Mouse (Mus musculus): ENCODE measurements around the gene Gm3952. TPM values are rescaled to one million over a fixed set of nuclear protein-coding genes. Genes with fewer than 3 reads are reported as not detected.

The Gm3952 gene
- not detected in 2 replicates for total RNA-seq (2012; rRNA removed)

DNA sequence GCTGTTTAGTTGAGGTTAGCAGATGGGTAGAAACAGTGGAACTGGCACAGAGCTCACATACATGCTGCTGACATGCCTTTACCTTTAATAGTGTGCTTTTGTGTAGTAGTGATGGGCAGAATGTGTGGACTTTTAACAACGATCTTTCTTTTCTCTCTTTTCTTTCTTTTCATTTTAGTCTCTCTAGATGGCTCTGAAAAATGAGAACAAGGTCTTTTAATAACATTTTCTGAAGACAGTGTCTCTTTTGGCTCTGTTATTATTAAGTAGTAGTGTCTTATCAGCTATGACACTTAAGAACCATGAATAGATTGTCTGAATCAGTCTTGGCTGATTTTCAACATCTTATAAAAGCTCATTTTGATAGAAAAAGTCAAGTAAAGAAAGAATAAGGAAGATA, at the start of gene Gm3952:
Gm3952 (minus strand) TSS at position 101 of the 400 bp plus-strand sequence.
- H3K27ac ChIP-seq (ENCODE audit: insufficient read depth, low read depth, low read length, poor library complexity, severe bottlenecking) = no peak within 1 kb of the TSS
- H3K4me1 ChIP-seq (ENCODE audit: control insufficient read depth in 2 of 2, insufficient read depth in 2 of 2, low read length in 2 of 2, poor library complexity in 1 of 2) = no peaks in the 10 kb centered on the region
- no peaks in the 10 kb centered on the region for H3K9me3 ChIP-seq (ENCODE audit: control insufficient read depth, insufficient read depth, low read depth, low read length)
- H3K4me3 ChIP-seq (ENCODE audit: insufficient read depth in 1 of 2, low read depth in 1 of 2, low read length in 2 of 2, poor library complexity in 1 of 2, severe bottlenecking in 1 of 2) = no peak within 1 kb of the TSS
- TF ChIP-seq ZNF384 (IDR thresholded peaks at IDR 0.05; ENCODE audit: low read depth, low read length) (no peak), ZC3H11A (IDR thresholded peaks at IDR 0.05; ENCODE audit: borderline replicate concordance, low read depth, low read length) (no peak), HCFC1 (IDR thresholded peaks at IDR 0.05; ENCODE audit: borderline replicate concordance, insufficient read depth, low read length) (no peak), CHD2 (IDR thresholded peaks at IDR 0.05; ENCODE audit: low read depth, low read length) (no peak), MAFK (IDR thresholded peaks at IDR 0.05; ENCODE audit: insufficient read depth, low read depth, low read length) (no peak)
- DNase-seq (ENCODE audit: low read depth, low spot score) = no peak
- no peak within 1 kb of the TSS for H3K9ac ChIP-seq (ENCODE audit: insufficient read depth, low read depth, low read length, poor library complexity, severe bottlenecking)
- no peaks in the 10 kb centered on the region for H3K36me3 ChIP-seq (ENCODE audit: control insufficient read depth, insufficient read depth, low read length, poor library complexity, severe bottlenecking)
- in situ Hi-C loops (cut with MboI; ENCODE audit: low sequenced_read_pairs in 2 of 2, unreplicated experiment in 2 of 2) = no loop called here

DNA sequence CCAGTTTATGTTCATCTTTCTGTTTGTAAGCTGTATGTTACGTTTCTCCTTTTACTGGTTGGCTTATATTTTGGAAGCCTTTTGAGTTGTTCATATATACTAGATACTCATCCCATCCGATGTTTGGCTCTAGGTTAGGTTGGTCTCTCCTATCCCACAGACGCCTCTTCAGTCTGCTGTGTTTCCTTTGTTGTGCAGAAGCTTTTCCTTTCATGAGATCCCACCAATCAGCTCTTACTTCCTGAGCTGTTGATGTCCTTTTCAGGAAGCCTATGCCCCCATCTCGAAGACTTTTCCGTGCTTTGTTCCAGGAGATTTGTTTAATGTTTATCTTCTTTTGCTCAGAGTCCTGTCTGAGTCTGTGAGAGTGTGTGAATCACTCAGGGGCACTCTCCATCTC, 45.3 kb upstream of the Gm3952 start:
- in situ Hi-C loops (cut with MboI; ENCODE audit: low sequenced_read_pairs in 2 of 2, unreplicated experiment in 2 of 2) = no loop called here
- Histone ChIP-seq H3K4me3 (ENCODE audit: insufficient read depth in 1 of 2, low read depth in 1 of 2, low read length in 2 of 2, poor library complexity in 1 of 2, severe bottlenecking in 1 of 2) (no peak overlapping the region), H3K36me3 (ENCODE audit: control insufficient read depth, insufficient read depth, low read length, poor library complexity, severe bottlenecking) (no peaks in the 10 kb centered on the region), H3K27ac (ENCODE audit: insufficient read depth, low read depth, low read length, poor library complexity, severe bottlenecking) (no peak overlapping the region), H3K4me1 (ENCODE audit: control insufficient read depth in 2 of 2, insufficient read depth in 2 of 2, low read length in 2 of 2, poor library complexity in 1 of 2) (no peaks in the 10 kb centered on the region), H3K9ac (ENCODE audit: insufficient read depth, low read depth, low read length, poor library complexity, severe bottlenecking) (no peak overlapping the region), H3K9me3 (ENCODE audit: control insufficient read depth, insufficient read depth, low read depth, low read length) (no peaks in the 10 kb centered on the region)
- DNase-seq (ENCODE audit: low read depth, low spot score) = no peak
- TF ChIP-seq CHD2 (IDR thresholded peaks at IDR 0.05; ENCODE audit: low read depth, low read length) (no peak), HCFC1 (IDR thresholded peaks at IDR 0.05; ENCODE audit: borderline replicate concordance, insufficient read depth, low read length) (no peak)

GRCm38 (mm10) chr8:128812521-128812920, 14.0 kb upstream of the Gm3952 start:
- Histone ChIP-seq H3K36me3 (ENCODE audit: control insufficient read depth, insufficient read depth, low read length, poor library complexity, severe bottlenecking) (no peaks in the 10 kb centered on the region), H3K4me1 (ENCODE audit: control insufficient read depth in 2 of 2, insufficient read depth in 2 of 2, low read length in 2 of 2, poor library complexity in 1 of 2) (no peaks in the 10 kb centered on the region), H3K9me3 (ENCODE audit: control insufficient read depth, insufficient read depth, low read depth, low read length) (no peaks in the 10 kb centered on the region), H3K27ac (ENCODE audit: insufficient read depth, low read depth, low read length, poor library complexity, severe bottlenecking) (no peak overlapping the region), H3K9ac (ENCODE audit: insufficient read depth, low read depth, low read length, poor library complexity, severe bottlenecking) (no peak overlapping the region), H3K4me3 (ENCODE audit: insufficient read depth in 1 of 2, low read depth in 1 of 2, low read length in 2 of 2, poor library complexity in 1 of 2, severe bottlenecking in 1 of 2) (no peak overlapping the region)
- in situ Hi-C loops (cut with MboI; ENCODE audit: low sequenced_read_pairs in 2 of 2, unreplicated experiment in 2 of 2) = no loop called here
- TF ChIP-seq CHD2 (IDR thresholded peaks at IDR 0.05; ENCODE audit: low read depth, low read length) = no peak
- TF ChIP-seq HCFC1 (IDR thresholded peaks at IDR 0.05; ENCODE audit: borderline replicate concordance, insufficient read depth, low read length) = no peak
- TF ChIP-seq MAFK (IDR thresholded peaks at IDR 0.05; ENCODE audit: insufficient read depth, low read depth, low read length) = no peak
- no peak for TF ChIP-seq ZNF384 (IDR thresholded peaks at IDR 0.05; ENCODE audit: low read depth, low read length)
- TF ChIP-seq ZC3H11A (IDR thresholded peaks at IDR 0.05; ENCODE audit: borderline replicate concordance, low read depth, low read length) = no peak
- no peak for DNase-seq (ENCODE audit: low read depth, low spot score)

DNA sequence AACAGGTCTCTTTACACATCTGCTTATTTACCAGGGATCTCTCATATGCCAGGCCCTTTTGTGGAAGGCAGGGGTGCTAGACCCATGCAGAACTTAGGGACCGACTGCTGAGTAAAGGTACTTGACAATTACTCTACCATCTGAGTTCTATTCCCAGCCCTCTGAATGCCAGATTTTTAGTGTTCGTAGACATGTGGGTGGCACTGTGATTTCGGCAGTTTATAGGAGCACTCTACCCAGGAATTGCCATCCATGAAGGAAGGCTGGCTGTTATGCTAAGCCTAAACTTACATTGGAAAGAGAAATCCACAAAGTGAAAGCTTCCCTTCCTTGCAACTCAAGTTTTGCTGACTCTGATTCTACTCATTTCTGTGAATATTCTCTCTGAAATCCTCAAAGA, 62.8 kb downstream of the Gm3952 start:
- no peaks in the 10 kb centered on the region for H3K4me1 ChIP-seq (ENCODE audit: control insufficient read depth in 2 of 2, insufficient read depth in 2 of 2, low read length in 2 of 2, poor library complexity in 1 of 2)
- no peak overlapping the region for H3K27ac ChIP-seq (ENCODE audit: insufficient read depth, low read depth, low read length, poor library complexity, severe bottlenecking)
- H3K9ac ChIP-seq (ENCODE audit: insufficient read depth, low read depth, low read length, poor library complexity, severe bottlenecking) = no peak overlapping the region
- no peak for DNase-seq (ENCODE audit: low read depth, low spot score)
- H3K36me3 ChIP-seq (ENCODE audit: control insufficient read depth, insufficient read depth, low read length, poor library complexity, severe bottlenecking) = no peaks in the 10 kb centered on the region; the same call in 1 of the 2 replicates
- in situ Hi-C loops (cut with MboI; ENCODE audit: low sequenced_read_pairs in 2 of 2, unreplicated experiment in 2 of 2) = no loop called here
- H3K9me3 ChIP-seq (ENCODE audit: control insufficient read depth, insufficient read depth, low read depth, low read length) = no peaks in the 10 kb centered on the region
- no peak overlapping the region for H3K4me3 ChIP-seq (ENCODE audit: insufficient read depth in 1 of 2, low read depth in 1 of 2, low read length in 2 of 2, poor library complexity in 1 of 2, severe bottlenecking in 1 of 2)
- TF ChIP-seq HCFC1 (IDR thresholded peaks at IDR 0.05; ENCODE audit: borderline replicate concordance, insufficient read depth, low read length) (no peak), ZC3H11A (IDR thresholded peaks at IDR 0.05; ENCODE audit: borderline replicate concordance, low read depth, low read length) (no peak), ZNF384 (IDR thresholded peaks at IDR 0.05; ENCODE audit: low read depth, low read length) (no peak), MAFK (IDR thresholded peaks at IDR 0.05; ENCODE audit: insufficient read depth, low read depth, low read length) (no peak), CHD2 (IDR thresholded peaks at IDR 0.05; ENCODE audit: low read depth, low read length) (no peak)

- no peak for DNase-seq (ENCODE audit: low read depth, low spot score)
- Histone ChIP-seq H3K9ac (ENCODE audit: insufficient read depth, low read depth, low read length, poor library complexity, severe bottlenecking) (no peak overlapping the region), H3K9me3 (ENCODE audit: control insufficient read depth, insufficient read depth, low read depth, low read length) (no peaks in the 10 kb centered on the region), H3K4me1 (ENCODE audit: control insufficient read depth in 2 of 2, insufficient read depth in 2 of 2, low read length in 2 of 2, poor library complexity in 1 of 2) (no peaks in the 10 kb centered on the region), H3K27ac (ENCODE audit: insufficient read depth, low read depth, low read length, poor library complexity, severe bottlenecking) (no peak overlapping the region), H3K36me3 (ENCODE audit: control insufficient read depth, insufficient read depth, low read length, poor library complexity, severe bottlenecking) (no peaks in the 10 kb centered on the region; the same call in 1 of the 2 replicates), H3K4me3 (ENCODE audit: insufficient read depth in 1 of 2, low read depth in 1 of 2, low read length in 2 of 2, poor library complexity in 1 of 2, severe bottlenecking in 1 of 2) (no peak overlapping the region)
- in situ Hi-C loops (cut with MboI; ENCODE audit: low sequenced_read_pairs in 2 of 2, unreplicated experiment in 2 of 2) = no loop called here
- TF ChIP-seq ZNF384 (IDR thresholded peaks at IDR 0.05; ENCODE audit: low read depth, low read length) (no peak), CHD2 (IDR thresholded peaks at IDR 0.05; ENCODE audit: low read depth, low read length) (no peak), MAFK (IDR thresholded peaks at IDR 0.05; ENCODE audit: insufficient read depth, low read depth, low read length) (no peak), ZC3H11A (IDR thresholded peaks at IDR 0.05; ENCODE audit: borderline replicate concordance, low read depth, low read length) (no peak), HCFC1 (IDR thresholded peaks at IDR 0.05; ENCODE audit: borderline replicate concordance, insufficient read depth, low read length) (no peak)
Observed at GRCm38 (mm10) chr8:128734118-128734517, 64.4 kb downstream of the Gm3952 start.

Measured in ES-E14 (cell line).